Mouse (Mus musculus) splenic B cell, adult 2 months (primary cell): ENCODE results near the gene Kcnmb1.

Experiments
- DNase-seq: peaks from one replicate; pipeline ENCODE4 v3.0.0-alpha.2; 2011; ENCODE audit warnings: low read depth, low spot score
- H3K27me3 ChIP-seq: 2 replicates; pipeline ENCODE4 v1.6.1; 2012; ENCODE audit warnings: mild to moderate bottlenecking, low read length, moderate library complexity, mixed read lengths; ENCODE audit not compliant: control insufficient read depth, poor library complexity, insufficient read depth, severe bottlenecking
- H3K36me3 ChIP-seq: 2 replicates; pipeline ENCODE4 v1.6.1; 2012; ENCODE audit warnings: mild to moderate bottlenecking, low read length, moderate library complexity, mixed read lengths; ENCODE audit not compliant: control insufficient read depth, poor library complexity, insufficient read depth, severe bottlenecking

Gene Kcnmb1

GRCm38 (mm10) chr11:33957595-33957994, 5.2 kb upstream of the Kcnmb1 start:
- H3K27me3 ChIP-seq: no peaks in the 10 kb centered on the region; the same call in 1 of the 2 replicates
- DNase-seq: no peak
- H3K36me3 ChIP-seq: no peaks in the 10 kb centered on the region

- DNase-seq: peak; percentile 61
- H3K27me3 ChIP-seq: no peaks in the 10 kb centered on the region
Measured at GRCm38 (mm10) chr11:33958713-33959112, 4.1 kb upstream of the Kcnmb1 start.

GRCm38 (mm10) chr11:33962178-33962577, 635 bp upstream of the Kcnmb1 start:
- no peaks in the 10 kb centered on the region for H3K36me3 ChIP-seq
- H3K27me3 ChIP-seq: no peaks in the 10 kb centered on the region
- DNase-seq: no peak

More at GRCm38 (mm10) chr11:33958713-33959112, 4.1 kb upstream of the Kcnmb1 start:
- H3K36me3 ChIP-seq: no peaks in the 10 kb centered on the region

GRCm38 (mm10) chr11:33965380-33965779, 2.6 kb downstream of the Kcnmb1 start:
- peak; percentile 39 for DNase-seq
- Histone ChIP-seq H3K36me3 (no peaks in the 10 kb centered on the region), H3K27me3 (no peaks in the 10 kb centered on the region)

GRCm38 (mm10) chr11:33967708-33968107, 4.9 kb downstream of the Kcnmb1 start:
- peak; percentile 9 for DNase-seq
- no peaks in the 10 kb centered on the region for H3K36me3 ChIP-seq
- H3K27me3 ChIP-seq: no peaks in the 10 kb centered on the region

- no peaks in the 10 kb centered on the region for H3K36me3 ChIP-seq
- DNase-seq: no peak
- no peaks in the 10 kb centered on the region for H3K27me3 ChIP-seq
Measured at GRCm38 (mm10) chr11:33969199-33969598, 6.4 kb downstream of the Kcnmb1 start.

- DNase-seq: no peak
- Histone ChIP-seq H3K36me3 (no peaks in the 10 kb centered on the region), H3K27me3 (no peaks in the 10 kb centered on the region)
Measured at GRCm38 (mm10) chr11:33972114-33972513, 9.3 kb downstream of the Kcnmb1 start.

- H3K27me3 ChIP-seq: no peaks in the 10 kb centered on the region
- DNase-seq: no peak
- no peaks in the 10 kb centered on the region for H3K36me3 ChIP-seq
Measured at GRCm38 (mm10) chr11:33974341-33975040, 11.7 kb downstream of the Kcnmb1 start.

- no peak for DNase-seq
- H3K36me3 ChIP-seq: no peaks in the 10 kb centered on the region
- no peaks in the 10 kb centered on the region for H3K27me3 ChIP-seq
Measured at GRCm38 (mm10) chr11:33975121-33975520, 12.3 kb downstream of the Kcnmb1 start.

- Histone ChIP-seq H3K27me3 (no peaks in the 10 kb centered on the region), H3K36me3 (no peaks in the 10 kb centered on the region)
- DNase-seq: no peak
Measured at GRCm38 (mm10) chr11:33980146-33980545, 17.3 kb downstream of the Kcnmb1 start.

- Histone ChIP-seq H3K27me3 (no peaks in the 10 kb centered on the region), H3K36me3 (no peaks in the 10 kb centered on the region)
- no peak for DNase-seq
Measured at GRCm38 (mm10) chr11:33986525-33986924, 23.7 kb downstream of the Kcnmb1 start.

GRCm38 (mm10) chr11:33990002-33990401, 27.2 kb downstream of the Kcnmb1 start:
- DNase-seq: no peak
- H3K36me3 ChIP-seq: no peaks in the 10 kb centered on the region
- H3K27me3 ChIP-seq: no peaks in the 10 kb centered on the region

- H3K27me3 ChIP-seq: no peaks in the 10 kb centered on the region
- DNase-seq: no peak
- no peaks in the 10 kb centered on the region for H3K36me3 ChIP-seq
Measured at GRCm38 (mm10) chr11:33992938-33993337, 30.1 kb downstream of the Kcnmb1 start, which contains the start of gene Kcnip1. Gene Kcnip1 (minus strand): TSS chr11:33993152.

GRCm38 (mm10) chr11:33993496-33993895, 30.7 kb downstream of the Kcnmb1 start:
- no peaks in the 10 kb centered on the region for H3K36me3 ChIP-seq
- DNase-seq: no peak

GRCm38 (mm10) chr11:33998244-33998643, 35.4 kb downstream of the Kcnmb1 start:
- H3K27me3 ChIP-seq: no peaks in the 10 kb centered on the region
- no peak for DNase-seq
- H3K36me3 ChIP-seq: no peaks in the 10 kb centered on the region

More at GRCm38 (mm10) chr11:33993496-33993895, 30.7 kb downstream of the Kcnmb1 start:
- no peaks in the 10 kb centered on the region for H3K27me3 ChIP-seq

GRCm38 (mm10) chr11:34000416-34000815, 37.6 kb downstream of the Kcnmb1 start:
- H3K27me3 ChIP-seq: no peaks in the 10 kb centered on the region
- H3K36me3 ChIP-seq: no peaks in the 10 kb centered on the region
- no peak for DNase-seq
